Mouse (Mus musculus) heart, postnatal 4 days (tissue): ENCODE results near the gene Smc1a. TPM values are rescaled to one million over a fixed set of nuclear protein-coding genes. Genes with fewer than 3 reads are reported as not detected.

Experiments
- DNase-seq: peaks from one replicate; pipeline ENCODE4 v3.0.0; 2021
- total RNA-seq, 2 experiments: library from RNA; stranded (reverse); gene quantifications; 2 replicates each; pipeline ENCODE4 v1.2.3; 2021

Smc1a gene
- total RNA-seq: 10 to 100 TPM; 50.1 to 51.2 TPM

DNA sequence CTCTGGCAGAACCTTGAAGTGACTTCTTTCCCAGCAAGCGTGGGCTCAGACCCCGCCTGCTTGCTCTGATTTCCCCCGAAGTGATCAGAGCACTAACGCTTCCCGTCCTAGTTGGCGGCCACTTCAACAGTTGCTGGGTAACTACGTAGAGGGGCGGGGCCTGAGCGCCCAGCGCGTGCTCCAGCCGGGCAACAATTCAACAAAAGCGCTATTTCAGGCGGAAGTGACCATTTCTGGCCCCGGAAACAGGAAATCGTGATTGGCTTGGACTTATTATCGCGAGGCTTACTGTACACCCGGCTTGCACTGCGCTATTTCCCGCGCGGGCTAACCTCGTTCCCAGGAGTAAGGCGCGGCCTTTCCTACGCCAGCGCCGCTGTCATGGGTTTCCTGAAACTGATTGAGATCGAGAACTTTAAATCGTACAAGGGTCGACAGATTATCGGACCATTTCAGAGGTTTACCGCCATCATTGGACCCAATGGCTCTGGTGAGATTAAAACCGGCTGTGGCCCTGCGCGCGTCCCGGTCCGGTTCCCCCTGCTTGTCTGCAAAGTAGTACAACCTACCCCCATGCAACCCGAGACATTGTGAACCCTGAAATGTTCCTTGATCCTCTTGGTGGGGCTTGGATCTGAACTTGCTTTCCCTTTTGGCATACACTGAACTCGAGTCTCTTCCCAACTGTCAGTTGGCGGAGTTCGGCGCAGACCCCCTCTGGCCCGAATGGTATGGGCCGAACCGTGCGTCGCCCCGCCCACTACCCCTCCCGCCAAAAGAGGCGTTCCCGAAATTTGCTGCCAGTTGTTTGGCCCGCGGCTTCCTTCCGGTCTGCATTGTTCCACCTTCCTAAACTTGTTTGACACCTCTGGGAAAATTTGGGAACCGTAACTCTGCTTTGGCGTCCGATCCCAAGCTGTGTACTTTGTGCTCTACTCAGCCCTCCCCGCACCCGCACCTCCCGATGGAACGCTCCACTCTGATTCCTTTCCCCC lies at the start of gene Smc1a, which contains the start of gene Ribc1:
Gene Smc1a (plus strand): TSS at position 278 of the 995 bp plus-strand sequence.
Gene Ribc1 (minus strand): TSS at position 145 of the 995 bp plus-strand sequence.
- peak; percentile 92 for DNase-seq

DNA sequence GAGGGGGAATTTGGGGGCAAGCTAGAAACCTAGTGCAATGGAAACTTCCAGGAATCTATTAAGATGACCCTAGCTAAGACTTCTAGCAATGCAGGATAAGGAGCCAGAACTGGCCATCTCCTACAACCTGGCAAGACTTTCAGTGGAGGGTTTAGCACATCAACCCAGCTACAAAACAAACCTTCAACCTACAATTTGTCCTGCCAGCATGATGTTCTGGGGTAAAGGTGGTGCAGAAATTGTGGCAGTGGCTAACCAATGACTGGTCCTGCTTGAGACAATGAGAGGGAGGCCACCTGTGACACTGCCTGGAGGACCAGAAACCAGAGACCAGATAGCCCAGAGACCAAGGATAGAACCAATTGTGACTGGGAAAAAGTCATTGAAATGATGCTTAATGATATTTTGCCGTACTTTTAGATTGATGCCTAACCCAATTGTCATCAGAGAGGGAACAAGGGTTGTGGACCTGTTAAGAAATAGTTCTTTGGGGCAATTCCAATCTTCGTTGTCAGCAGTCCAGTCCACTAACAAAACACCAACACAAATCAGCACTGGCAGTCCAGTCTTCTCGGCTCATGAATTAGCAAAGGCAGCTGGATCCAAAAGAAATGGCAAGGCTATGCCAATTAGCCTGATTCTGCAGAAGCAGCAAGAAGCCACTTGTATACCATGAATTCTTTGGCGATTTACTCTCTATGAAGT lies 17.1 kb upstream of the Smc1a start:
- no peak for DNase-seq

DNA sequence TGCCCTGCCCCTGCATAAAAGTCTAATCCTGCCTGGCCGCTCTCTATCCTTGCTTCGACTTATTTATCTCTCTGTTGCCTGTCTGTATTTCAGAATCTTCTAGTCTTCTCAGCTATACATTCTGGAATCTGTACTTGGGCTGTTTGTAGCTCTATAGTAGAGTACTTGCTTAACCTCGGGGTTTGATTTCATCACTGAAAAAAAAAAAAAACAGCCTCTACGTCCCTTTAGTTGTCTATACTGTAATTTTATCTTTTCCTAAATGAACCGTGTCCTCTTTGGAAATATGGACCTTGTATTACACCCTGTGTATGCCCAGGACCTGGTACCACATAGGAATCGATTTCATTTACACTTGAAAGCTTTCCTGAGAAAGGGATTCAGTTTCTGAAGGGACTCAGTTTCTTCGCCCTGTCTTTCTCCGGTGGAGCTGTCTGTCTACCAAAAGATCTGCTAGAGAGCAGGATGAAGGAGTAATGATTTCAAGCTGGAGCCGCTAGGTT lies 15.0 kb upstream of the Smc1a start:
- no peak for DNase-seq

DNA sequence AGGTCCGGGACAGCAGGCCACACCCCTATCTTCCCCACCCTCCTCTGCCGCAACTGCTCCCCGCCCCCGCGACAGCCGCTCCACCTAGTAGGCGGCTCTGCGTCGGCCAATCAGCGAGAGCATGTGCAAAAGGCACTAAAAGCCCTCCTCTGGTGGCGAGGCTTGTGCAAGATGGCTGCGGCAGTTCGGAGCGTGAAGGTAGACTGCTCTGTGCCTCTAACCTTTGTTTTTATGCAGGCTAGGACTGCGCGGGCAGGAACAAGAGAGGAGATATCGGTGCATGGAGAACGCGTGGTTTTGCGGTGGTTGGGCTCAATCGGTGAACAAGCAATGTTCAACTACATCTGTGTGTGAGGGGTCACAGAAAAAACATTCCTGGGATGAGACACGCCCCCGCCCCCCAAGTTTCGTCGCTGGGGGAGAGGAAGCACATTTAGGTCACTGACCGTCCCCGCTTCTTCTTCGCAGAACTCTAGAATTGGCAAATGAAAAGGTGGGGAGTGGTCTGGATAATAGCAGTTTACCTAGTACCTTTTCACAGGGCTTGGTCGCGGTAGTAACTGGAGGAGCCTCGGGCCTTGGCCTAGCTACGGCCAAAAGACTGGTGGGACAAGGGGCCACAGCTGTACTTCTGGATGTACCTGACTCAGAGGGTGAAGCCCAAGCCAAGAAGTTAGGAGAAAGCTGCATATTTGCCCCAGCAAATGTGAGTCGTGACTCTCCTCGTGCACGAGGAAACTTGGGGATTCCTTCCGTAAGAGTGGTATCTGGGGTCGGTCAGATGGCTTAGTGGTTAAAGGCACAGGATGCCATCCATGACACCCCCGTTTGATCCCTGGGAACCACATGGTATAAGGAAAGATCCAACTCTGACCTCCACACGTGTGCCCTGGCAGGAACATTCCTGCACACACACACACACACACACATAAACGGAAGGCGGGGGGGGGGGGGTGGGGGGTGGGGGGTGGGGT lies 14.2 kb upstream of the Smc1a start, which contains the start of gene Hsd17b10:
Gene Hsd17b10 (plus strand): TSS at position 109 of the 974 bp plus-strand sequence.
- peak; percentile 86 for DNase-seq

GRCm38 (mm10) chrX:152002865-152003264 lies 13.4 kb upstream of the Smc1a start:
- no peak for DNase-seq

DNA sequence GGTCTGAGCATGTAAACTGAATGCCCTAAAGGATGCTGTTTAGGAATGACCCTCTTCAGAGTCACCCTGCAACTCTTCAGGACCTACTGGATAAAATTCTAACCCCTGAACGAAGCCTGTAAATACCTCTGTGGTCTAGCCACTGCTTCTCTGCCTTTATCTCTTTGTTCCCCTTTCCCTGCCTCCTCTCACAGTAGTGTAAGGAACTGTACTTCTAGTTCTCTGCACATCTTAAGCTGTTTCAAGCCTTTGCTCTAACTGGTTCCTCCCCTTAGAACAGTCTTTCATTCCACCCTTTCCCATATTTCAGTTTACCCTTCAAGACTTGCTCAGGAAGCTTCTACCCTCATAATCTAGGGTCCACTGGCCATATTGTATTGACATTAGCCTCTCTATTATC lies 8.4 kb upstream of the Smc1a start:
- no peak for DNase-seq

GRCm38 (mm10) chrX:152015752-152016150 lies 477 bp upstream of the Smc1a start:
- no peak for DNase-seq

DNA sequence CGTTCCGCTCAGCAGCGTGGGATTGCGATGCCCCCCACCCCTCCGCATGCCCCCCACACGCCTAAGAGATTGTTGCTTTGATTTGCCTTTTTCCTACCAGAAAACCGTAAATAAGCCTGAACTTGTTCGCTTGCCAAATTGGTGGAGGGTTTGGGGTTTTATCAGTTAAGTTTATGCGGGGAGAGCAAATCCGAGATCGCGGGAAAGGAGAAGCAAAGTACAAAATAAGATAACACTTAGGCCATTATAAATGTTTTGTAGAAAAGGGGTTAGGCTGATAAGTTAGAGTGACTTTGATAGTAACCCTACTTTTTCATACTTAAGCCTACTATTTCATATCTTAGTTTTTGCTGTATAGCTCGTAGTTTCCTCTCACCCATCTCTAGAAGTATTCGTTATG lies 958 bp downstream of the Smc1a start:
- DNase-seq: no peak

GRCm38 (mm10) chrX:152019294-152019693 lies 3.1 kb downstream of the Smc1a start:
- DNase-seq: no peak

DNA sequence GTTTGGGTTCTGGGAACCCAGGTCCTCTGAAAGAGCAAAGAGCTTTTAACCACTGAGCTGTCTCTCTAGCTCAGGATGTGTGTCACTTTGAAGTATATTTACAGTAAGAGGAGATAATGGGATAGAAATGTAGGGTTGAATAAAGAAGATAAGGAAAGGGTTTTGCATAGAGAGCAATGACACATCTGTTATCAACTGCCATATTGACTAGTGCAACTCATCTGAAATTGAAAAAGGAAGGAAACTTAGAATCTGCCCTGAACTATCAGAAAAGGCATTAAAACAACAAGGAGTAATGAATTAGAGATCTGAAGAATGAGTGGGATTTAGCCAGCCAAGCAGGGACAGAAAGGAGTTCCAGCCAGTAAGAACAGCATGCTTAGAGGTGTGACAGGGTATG lies 23.6 kb downstream of the Smc1a start:
- no peak for DNase-seq

DNA sequence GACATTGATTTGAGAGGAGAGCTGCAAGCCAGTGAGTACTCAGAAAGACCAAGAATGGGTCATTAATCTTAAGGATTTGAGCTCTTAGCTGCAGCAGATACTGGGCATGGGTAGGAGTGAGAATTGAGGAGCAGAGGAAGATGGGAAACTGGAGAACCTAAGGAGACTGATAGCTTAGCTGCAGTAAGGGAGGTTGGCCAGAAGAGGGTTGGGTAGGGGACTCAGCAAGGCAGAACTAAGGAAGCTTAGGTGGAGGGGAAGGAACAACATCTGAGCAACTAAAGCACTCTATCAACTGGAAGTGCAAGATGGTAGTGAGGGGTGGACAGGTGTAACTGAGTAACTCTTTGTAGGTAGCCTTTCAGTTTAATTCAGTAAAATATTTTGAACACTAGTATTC lies 31.0 kb downstream of the Smc1a start:
- no peak for DNase-seq

- DNase-seq: no peak
Measured at GRCm38 (mm10) chrX:152052546-152052945, 36.3 kb downstream of the Smc1a start.

- no peak for DNase-seq
Measured at GRCm38 (mm10) chrX:152054094-152054493, 37.9 kb downstream of the Smc1a start.

- no peak for DNase-seq
Measured at GRCm38 (mm10) chrX:152065674-152066073, 49.4 kb downstream of the Smc1a start.

- DNase-seq: no peak
Measured at GRCm38 (mm10) chrX:152067789-152068188, 51.6 kb downstream of the Smc1a start.

DNA sequence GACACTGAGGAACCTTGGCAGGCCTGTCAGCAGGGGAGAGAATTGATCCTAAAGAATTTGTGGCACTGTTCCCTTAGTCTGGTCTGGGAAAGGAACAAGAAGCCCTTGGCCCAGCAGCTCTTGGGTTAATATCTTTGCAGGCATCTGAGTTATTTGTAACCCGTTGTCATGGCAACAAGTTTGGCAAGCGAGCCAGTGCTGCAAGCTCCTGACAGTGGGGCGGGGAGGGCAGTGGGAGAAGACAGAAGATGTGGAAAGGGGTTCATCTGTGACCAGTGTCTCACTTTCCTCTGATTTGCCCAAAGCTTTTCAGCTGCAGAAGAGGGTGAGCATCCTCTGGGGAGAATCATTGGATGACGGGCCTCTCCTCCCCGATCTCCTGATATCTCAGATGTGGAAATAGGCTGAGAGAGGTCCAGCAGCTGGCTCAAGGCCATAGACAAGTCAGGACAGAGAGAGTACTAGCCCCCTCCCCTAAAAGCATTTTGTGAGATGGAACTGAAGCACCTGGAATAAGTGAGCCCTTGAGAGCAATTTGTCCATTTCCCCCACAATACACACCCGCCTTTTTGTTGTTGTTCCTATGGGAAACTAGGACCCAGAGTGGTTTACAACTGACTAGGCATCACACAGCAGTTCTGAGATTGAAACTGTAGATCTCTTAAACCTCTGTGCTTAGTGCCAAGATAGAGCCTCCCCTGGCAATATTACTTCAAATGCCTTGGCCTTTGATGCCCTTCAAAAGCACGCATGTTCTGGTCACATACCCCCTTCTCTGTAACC lies 73.8 kb downstream of the Smc1a start:
- DNase-seq: peak; percentile 33

- no peak for DNase-seq
Measured at GRCm38 (mm10) chrX:152097572-152097971, 81.3 kb downstream of the Smc1a start.
